8 mouse cellular contexts compared by ENCODE assay signal in the genomic region with DNA sequence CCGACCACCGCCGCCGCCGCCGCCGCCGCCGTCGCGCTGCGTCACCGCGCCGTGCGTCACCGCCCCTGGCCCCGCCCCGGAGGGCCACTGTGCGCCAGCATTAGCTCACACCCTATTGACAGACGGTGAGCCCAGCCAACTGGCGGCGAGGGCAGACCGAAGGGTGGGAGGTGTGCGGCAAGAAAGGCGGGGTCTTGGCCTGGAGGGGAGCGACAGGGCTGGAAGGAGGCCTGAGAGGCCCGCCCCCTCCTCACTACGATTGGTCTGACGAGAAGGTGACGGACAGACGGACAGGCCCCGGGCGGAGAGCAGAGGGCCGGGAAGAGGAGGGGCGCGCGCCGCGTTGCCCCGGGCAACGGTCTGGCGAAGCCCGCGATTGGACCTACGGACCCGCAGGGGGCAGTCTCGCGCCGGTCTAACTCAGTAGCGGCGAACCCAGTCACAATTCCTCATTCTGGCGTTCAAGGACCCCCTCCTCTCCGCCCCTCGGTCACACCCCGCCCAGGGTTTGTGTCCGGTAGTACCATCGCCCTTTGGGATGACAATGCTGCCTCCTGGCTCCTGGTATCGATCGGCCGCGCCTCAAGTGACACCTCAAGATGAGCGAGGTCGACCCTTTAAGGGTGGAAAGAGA. TPM values are rescaled to one million over a fixed set of nuclear protein-coding genes. Genes with fewer than 3 reads are reported as not detected.
DNase-seq lines count a peak whose midpoint lies in the region; ATAC-seq lines count a peak whose summit lies in the region.

No protein-coding gene starts in this region.

- no peaks in the 10 kb centered on the region for H3K27me3 ChIP-seq in hindbrain, embryonic 16.5 days (replicated peaks; ENCODE audit: control insufficient read depth, insufficient read depth, low read length)

- no peaks in the 10 kb centered on the region for H3K9me3 ChIP-seq in hindbrain, embryonic 16.5 days (ENCODE audit: control insufficient read depth, low read length)

- WGBS in hindbrain, embryonic 16.5 days, result 0% methylated on average over 45 of the region's 64 CpGs
- WGBS in macrophage (ENCODE audit: missing documents), result 3% methylated on average over 63 of the region's 64 CpGs

- H3K4me1 ChIP-seq in hindbrain, embryonic 16.5 days (ENCODE audit: control insufficient read depth, insufficient read depth, low read depth, low read length), result peaks cover 34% of the 10 kb centered on the region

- ATAC-seq in hindbrain, embryonic 16.5 days, result peak; percentile 99

- DNase-seq in WW6 (ENCODE audit: low read depth, low spot score), result peak; percentile 99
- DNase-seq in cerebellum, postnatal 4 days (ENCODE audit: low spot score in 2 of 2), result peak; percentile 99 to 100
- peak; percentile 100 for DNase-seq in gastrocnemius, adult 18-20 months (ENCODE audit: low spot score)
- peak; percentile 100 for DNase-seq in left cerebral cortex, adult 18-20 months (ENCODE audit: low spot score in 2 of 2)
- peak; percentile 100 for DNase-seq in right cerebral cortex, adult 18-20 months
- DNase-seq in urinary bladder, postnatal 10 days (ENCODE audit: low spot score), result peak; percentile 100

- H3K27ac ChIP-seq in hindbrain, embryonic 16.5 days (ENCODE audit: low read depth, low read length), result peak overlapping the region; percentile 82
- peak overlapping the region; percentile 75 for H3K27ac ChIP-seq in macrophage

- H3K9ac ChIP-seq in hindbrain, embryonic 16.5 days (ENCODE audit: low read depth, low read length), result peak overlapping the region; percentile 91

- H3K4me2 ChIP-seq in hindbrain, embryonic 16.5 days (ENCODE audit: low read length), result peak overlapping the region; percentile 62

- no peaks in the 10 kb centered on the region for H3K36me3 ChIP-seq in hindbrain, embryonic 16.5 days (ENCODE audit: control insufficient read depth, insufficient read depth, low read length)
- H3K36me3 ChIP-seq in macrophage (ENCODE audit: inconsistent target), result no peaks in the 10 kb centered on the region

- H3K79me2 ChIP-seq in macrophage (ENCODE audit: inconsistent target), result peaks cover 44% of the 10 kb centered on the region

- peak overlapping the region; percentile 88 for H3K4me3 ChIP-seq in hindbrain, embryonic 16.5 days (ENCODE audit: low read length)
- peak overlapping the region; percentile 56 for H3K4me3 ChIP-seq in macrophage (ENCODE audit: inconsistent target)

RNA-seq across cellular contexts. Expression of a gene that starts 0.9 kb away (rescaled TPM):
- total RNA-seq in gastrocnemius, adult 18-20 months (2021), result 1 to 10 TPM in 1 of 2 experiments, under 1 TPM in 1; 0.82 to 1.8 TPM
- 2.5 and 3.8 TPM in 2 replicates for polyA plus RNA-seq in hindbrain, embryonic 16.5 days (2015; fragmentation: Nextera tagmentation; extraction: Ambion mirVana)
- total RNA-seq in left cerebral cortex, adult 18-20 months (2021), result 1 to 10 TPM; 1.4 to 1.5 TPM
- total RNA-seq in macrophage (2018; cell fraction: chromatin; rRNA removed), result 10 to 100 TPM in 22 of 26 experiments, 1 to 10 TPM in 4; 3.0 to 77.3 (median 33.3) TPM
- total RNA-seq in macrophage (2018; cell fraction: cytosol; rRNA removed), result 100 to 1,000 TPM; 105 to 245 (median 163) TPM
- 100 to 1,000 TPM in 1 of 26 experiments, 10 to 100 TPM in 24, 1 to 10 TPM in 1; 8.7 to 100 (median 48.2) TPM for total RNA-seq in macrophage (2018; cell fraction: nucleus; rRNA removed)
- 66.4 to 177 TPM (median 158 TPM) in 3 replicates for polyA plus RNA-seq in macrophage (2018)

RNA-seq across cellular contexts. Expression of a gene that starts 15.4 kb away (rescaled TPM):
- under 1 TPM; 0.16 to 0.26 TPM for total RNA-seq in gastrocnemius, adult 18-20 months (2021)
- polyA plus RNA-seq in hindbrain, embryonic 16.5 days (2015; fragmentation: Nextera tagmentation; extraction: Ambion mirVana), result 15.1 and 17.3 TPM in 2 replicates
- total RNA-seq in left cerebral cortex, adult 18-20 months (2021), result 10 to 100 TPM; 93.0 to 96.9 TPM
- 1 to 10 TPM in 10 of 26 experiments, under 1 TPM in 7, not detected in 9; 0.33 to 2.3 (median 1.3) TPM for total RNA-seq in macrophage (2018; cell fraction: chromatin; rRNA removed)
- total RNA-seq in macrophage (2018; cell fraction: cytosol; rRNA removed), result 1 to 10 TPM in 13 of 26 experiments, under 1 TPM in 13; 0.29 to 2.3 (median 0.99) TPM
- 1 to 10 TPM in 19 of 26 experiments, under 1 TPM in 7; 0.54 to 4.0 (median 1.6) TPM for total RNA-seq in macrophage (2018; cell fraction: nucleus; rRNA removed)
- polyA plus RNA-seq in macrophage (2018), result 0.24 to 1.4 TPM (median 0.89 TPM) in 3 replicates

RNA-seq across cellular contexts. Expression of a gene that starts 43.6 kb away (rescaled TPM):
- total RNA-seq in gastrocnemius, adult 18-20 months (2021), result 10 to 100 TPM; 29.5 to 31.2 TPM
- polyA plus RNA-seq in hindbrain, embryonic 16.5 days (2015; fragmentation: Nextera tagmentation; extraction: Ambion mirVana), result 89.9 and 102 TPM in 2 replicates
- total RNA-seq in left cerebral cortex, adult 18-20 months (2021), result 10 to 100 TPM; 54.8 to 59.0 TPM
- 100 to 1,000 TPM; 101 to 451 (median 214) TPM for total RNA-seq in macrophage (2018; cell fraction: chromatin; rRNA removed)
- total RNA-seq in macrophage (2018; cell fraction: cytosol; rRNA removed), result 10 to 100 TPM; 37.2 to 79.3 (median 58.5) TPM
- total RNA-seq in macrophage (2018; cell fraction: nucleus; rRNA removed), result 100 to 1,000 TPM in 20 of 26 experiments, 10 to 100 TPM in 6; 77.1 to 321 (median 147) TPM
- 72.5 to 257 TPM (median 75.2 TPM) in 3 replicates for polyA plus RNA-seq in macrophage (2018)

RNA-seq across cellular contexts. Expression of a gene that starts 43.9 kb away (rescaled TPM):
- total RNA-seq in gastrocnemius, adult 18-20 months (2021), result 10 to 100 TPM; 22.7 to 24.1 TPM
- polyA plus RNA-seq in hindbrain, embryonic 16.5 days (2015; fragmentation: Nextera tagmentation; extraction: Ambion mirVana), result 42.7 and 47.2 TPM in 2 replicates
- 10 to 100 TPM; 20.3 to 22.0 TPM for total RNA-seq in left cerebral cortex, adult 18-20 months (2021)
- 10 to 100 TPM in 2 of 26 experiments, 1 to 10 TPM in 24; 2.6 to 11.9 (median 5.0) TPM for total RNA-seq in macrophage (2018; cell fraction: chromatin; rRNA removed)
- 10 to 100 TPM in 22 of 26 experiments, 1 to 10 TPM in 4; 8.8 to 16.2 (median 11.9) TPM for total RNA-seq in macrophage (2018; cell fraction: cytosol; rRNA removed)
- total RNA-seq in macrophage (2018; cell fraction: nucleus; rRNA removed), result 10 to 100 TPM in 2 of 26 experiments, 1 to 10 TPM in 24; 2.4 to 10.8 (median 5.4) TPM
- polyA plus RNA-seq in macrophage (2018), result 13.6 to 20.0 TPM (median 16.3 TPM) in 3 replicates

RNA-seq across cellular contexts. Expression of a gene that starts 56.3 kb away (rescaled TPM):
- 10 to 100 TPM; 10.1 to 37.0 TPM for total RNA-seq in gastrocnemius, adult 18-20 months (2021)
- 3.9 and 4.0 TPM in 2 replicates for polyA plus RNA-seq in hindbrain, embryonic 16.5 days (2015; fragmentation: Nextera tagmentation; extraction: Ambion mirVana)
- total RNA-seq in left cerebral cortex, adult 18-20 months (2021), result 1 to 10 TPM; 1.4 to 2.3 TPM
- 1,000 to 10,000 TPM in 2 of 26 experiments, 100 to 1,000 TPM in 22, 10 to 100 TPM in 2; 91.8 to 1,107 (median 329) TPM for total RNA-seq in macrophage (2018; cell fraction: chromatin; rRNA removed)
- total RNA-seq in macrophage (2018; cell fraction: cytosol; rRNA removed), result 1,000 to 10,000 TPM in 13 of 26 experiments, 100 to 1,000 TPM in 13; 132 to 2,956 (median 939) TPM
- total RNA-seq in macrophage (2018; cell fraction: nucleus; rRNA removed), result 1,000 to 10,000 TPM in 15 of 26 experiments, 100 to 1,000 TPM in 11; 163 to 2,419 (median 1,098) TPM
- polyA plus RNA-seq in macrophage (2018), result 67.8 to 98.8 TPM (median 74.9 TPM) in 3 replicates

Comparison
In these comparisons a context has a peak if more than half of its experiments do, and no peak if none do; other contexts are left out.
1. Peak in every context shown above with its lines: DNase-seq, ATAC-seq, H3K4me3 ChIP-seq and H3K27ac ChIP-seq.
2. RNA of a gene that starts 15.4 kb away (total RNA-seq): 93.0 to 96.9 TPM in left cerebral cortex, adult 18-20 months; 0.16 to 0.26 TPM in gastrocnemius, adult 18-20 months; every median in the first group is over 10 times any median in the second.